Mouse (Mus musculus) adrenal gland, adult 2 months (tissue): ENCODE results near the gene Msh5. TPM values are rescaled to one million over a fixed set of nuclear protein-coding genes. Genes with fewer than 3 reads are reported as not detected.

Experiments
- polyA plus RNA-seq: library from polyadenylated mRNA; depleted of rRNA; stranded (reverse); fragments of >200 nt; gene quantifications from 2 replicates; pipeline ENCODE4 v1.2.3, GENCODE M21; 2012; rRNA removed
- total RNA-seq, 2 experiments: library from RNA; stranded (reverse); gene quantifications; 2 replicates each; pipeline ENCODE4 v1.2.3; 2021

The Msh5 gene
- total and polyA plus RNA-seq, 3 experiments: 0.75 to 1.3 (median 0.93) TPM

Other genes starting within 250 kb of the Msh5 start
Only the 30 nearest of the 46 such genes appear.
- 100 to 1,000 TPM; 115 to 131 TPM for gene Ehmt2, start 148.3 kb downstream of the Msh5 start, total RNA-seq
- 387 and 452 TPM in 2 replicates for gene Ehmt2, start 148.3 kb downstream of the Msh5 start, polyA plus RNA-seq
- gene Slc44a4, start 132.3 kb downstream of the Msh5 start, total RNA-seq: 1 to 10 TPM in 1 of 2 experiments, under 1 TPM in 1; 0.92 to 1.9 TPM
- gene Slc44a4, start 132.3 kb downstream of the Msh5 start, polyA plus RNA-seq: 0.33 and 0.50 TPM in 2 replicates
- gene Neu1, start 115.5 kb downstream of the Msh5 start, total RNA-seq: 10 to 100 TPM; 24.0 to 25.3 TPM
- 47.2 and 52.8 TPM in 2 replicates for gene Neu1, start 115.5 kb downstream of the Msh5 start, polyA plus RNA-seq
- gene Hspa1b, start 87.5 kb downstream of the Msh5 start, total RNA-seq: 100 to 1,000 TPM in 1 of 2 experiments, 10 to 100 TPM in 1; 36.3 to 634 TPM
- gene Hspa1b, start 87.5 kb downstream of the Msh5 start, polyA plus RNA-seq: 48.4 and 85.4 TPM in 2 replicates
- gene Gm20481, start 76.8 kb downstream of the Msh5 start, total RNA-seq: under 1 TPM in 1 of 2 experiments, not detected in 1; 0.58 TPM
- 1.1 and 1.2 TPM in 2 replicates for gene Gm20481, start 76.8 kb downstream of the Msh5 start, polyA plus RNA-seq
- 100 to 1,000 TPM in 1 of 2 experiments, 10 to 100 TPM in 1; 16.3 to 253 TPM for gene Hspa1a, start 74.6 kb downstream of the Msh5 start, total RNA-seq
- 37.1 and 55.2 TPM in 2 replicates for gene Hspa1a, start 74.6 kb downstream of the Msh5 start, polyA plus RNA-seq
- under 1 TPM; 0.28 to 0.29 TPM for gene Hspa1l, start 74.0 kb downstream of the Msh5 start, total RNA-seq
- gene Hspa1l, start 74.0 kb downstream of the Msh5 start, polyA plus RNA-seq: 0.11 and 0.17 TPM in 2 replicates
- 10 to 100 TPM; 32.9 to 45.8 TPM for gene Lsm2, start 64.9 kb downstream of the Msh5 start, total RNA-seq
- gene Lsm2, start 64.9 kb downstream of the Msh5 start, polyA plus RNA-seq: 82.4 and 84.8 TPM in 2 replicates
- 10 to 100 TPM; 57.9 to 60.2 TPM for gene Vars, start 45.8 kb downstream of the Msh5 start, total RNA-seq
- 178 and 214 TPM in 2 replicates for gene Vars, start 45.8 kb downstream of the Msh5 start, polyA plus RNA-seq
- under 1 TPM; 0.26 to 0.55 TPM for gene Vwa7, start 30.2 kb downstream of the Msh5 start, total RNA-seq
- gene Vwa7, start 30.2 kb downstream of the Msh5 start, polyA plus RNA-seq: 0.97 and 1.8 TPM in 2 replicates
- gene Sapcd1, start 18.7 kb downstream of the Msh5 start, total RNA-seq: under 1 TPM in 1 of 2 experiments, not detected in 1; 0.79 TPM
- 0.83 and 2.0 TPM in 2 replicates for gene Sapcd1, start 18.7 kb downstream of the Msh5 start, polyA plus RNA-seq
- 100 to 1,000 TPM in 1 of 2 experiments, 10 to 100 TPM in 1; 80.8 to 136 TPM for gene Clic1, start 3.2 kb upstream of the Msh5 start, total RNA-seq
- 62.2 and 64.1 TPM in 2 replicates for gene Clic1, start 3.2 kb upstream of the Msh5 start, polyA plus RNA-seq
- gene Ddah2, start 12.3 kb upstream of the Msh5 start, total RNA-seq: 10 to 100 TPM in 1 of 2 experiments, 1 to 10 TPM in 1; 7.2 to 26.6 TPM
- gene Ddah2, start 12.3 kb upstream of the Msh5 start, polyA plus RNA-seq: 25.9 and 35.6 TPM in 2 replicates
- gene Ly6g6c, start 18.6 kb upstream of the Msh5 start, total RNA-seq: not detected
- not detected in 2 replicates for gene Ly6g6c, start 18.6 kb upstream of the Msh5 start, polyA plus RNA-seq
- not detected for gene Mpig6b, start 19.4 kb upstream of the Msh5 start, total RNA-seq
- 0.06 TPM in 1 of 2 replicates, not detected in the other for gene Mpig6b, start 19.4 kb upstream of the Msh5 start, polyA plus RNA-seq
- gene Ly6g6e, start 30.2 kb upstream of the Msh5 start, total RNA-seq: not detected
- 0.21 and 0.34 TPM in 2 replicates for gene Ly6g6e, start 30.2 kb upstream of the Msh5 start, polyA plus RNA-seq
- gene Ly6g6d, start 31.3 kb upstream of the Msh5 start, total RNA-seq: under 1 TPM in 1 of 2 experiments, not detected in 1; 0.45 TPM
- 0.57 and 1.1 TPM in 2 replicates for gene Ly6g6d, start 31.3 kb upstream of the Msh5 start, polyA plus RNA-seq
- gene Ly6g6f, start 38.9 kb upstream of the Msh5 start, total RNA-seq: not detected
- gene Ly6g6f, start 38.9 kb upstream of the Msh5 start, polyA plus RNA-seq: not detected in 2 replicates
- gene Abhd16a, start 42.5 kb upstream of the Msh5 start, total RNA-seq: 10 to 100 TPM; 71.8 to 95.8 TPM
- gene Abhd16a, start 42.5 kb upstream of the Msh5 start, polyA plus RNA-seq: 219 and 291 TPM in 2 replicates
- gene Ly6g5c, start 61.5 kb upstream of the Msh5 start, total RNA-seq: not detected
- not detected in 2 replicates for gene Ly6g5c, start 61.5 kb upstream of the Msh5 start, polyA plus RNA-seq
- under 1 TPM; 0.23 to 0.35 TPM for gene Ly6g5b, start 68.7 kb upstream of the Msh5 start, total RNA-seq
- 0.42 and 0.52 TPM in 2 replicates for gene Ly6g5b, start 68.7 kb upstream of the Msh5 start, polyA plus RNA-seq
- 10 to 100 TPM; 12.4 to 12.8 TPM for gene Gpank1, start 74.7 kb upstream of the Msh5 start, total RNA-seq
- 13.3 and 15.8 TPM in 2 replicates for gene Gpank1, start 74.7 kb upstream of the Msh5 start, polyA plus RNA-seq
- 100 to 1,000 TPM; 212 to 337 TPM for gene Csnk2b, start 75.3 kb upstream of the Msh5 start, total RNA-seq
- 358 and 360 TPM in 2 replicates for gene Csnk2b, start 75.3 kb upstream of the Msh5 start, polyA plus RNA-seq
- 10 to 100 TPM; 23.4 to 32.0 TPM for gene D17H6S53E, start 79.6 kb upstream of the Msh5 start, total RNA-seq
- 27.7 and 45.5 TPM in 2 replicates for gene D17H6S53E, start 79.6 kb upstream of the Msh5 start, polyA plus RNA-seq
- under 1 TPM in 1 of 2 experiments, not detected in 1; 0.78 TPM for gene Apom, start 85.3 kb upstream of the Msh5 start, total RNA-seq
- gene Apom, start 85.3 kb upstream of the Msh5 start, polyA plus RNA-seq: 0.22 TPM in 1 of 2 replicates, not detected in the other
- 100 to 1,000 TPM; 389 to 403 TPM for gene Bag6, start 88.4 kb upstream of the Msh5 start, total RNA-seq
- gene Bag6, start 88.4 kb upstream of the Msh5 start, polyA plus RNA-seq: 433 and 470 TPM in 2 replicates
- 100 to 1,000 TPM; 205 to 258 TPM for gene Prrc2a, start 118.2 kb upstream of the Msh5 start, total RNA-seq
- 598 and 625 TPM in 2 replicates for gene Prrc2a, start 118.2 kb upstream of the Msh5 start, polyA plus RNA-seq
- 1 to 10 TPM; 3.4 to 6.4 TPM for gene Aif1, start 129.3 kb upstream of the Msh5 start, total RNA-seq
- gene Aif1, start 129.3 kb upstream of the Msh5 start, polyA plus RNA-seq: 0.30 and 0.46 TPM in 2 replicates
- 1 to 10 TPM; 5.0 to 7.6 TPM for gene Lst1, start 141.7 kb upstream of the Msh5 start, total RNA-seq
- 3.6 and 4.6 TPM in 2 replicates for gene Lst1, start 141.7 kb upstream of the Msh5 start, polyA plus RNA-seq
- 1 to 10 TPM; 1.8 to 7.7 TPM for gene Ltb, start 147.7 kb upstream of the Msh5 start, total RNA-seq
- 5.8 and 8.5 TPM in 2 replicates for gene Ltb, start 147.7 kb upstream of the Msh5 start, polyA plus RNA-seq